Mouse (Mus musculus): ENCODE data around the gene Glt28d2. TPM values are rescaled to one million over a fixed set of nuclear protein-coding genes. Genes with fewer than 3 reads are reported as not detected.
"Not testable (repeated sequence)": the region's sequence is repeated elsewhere in the genome, so short reads cannot be mapped to it uniquely, and the experiment has no call there.

The Glt28d2 gene
- total and polyA plus RNA-seq, 2 experiments from 2014 or later, result 0.37 to 0.43 TPM

DNA sequence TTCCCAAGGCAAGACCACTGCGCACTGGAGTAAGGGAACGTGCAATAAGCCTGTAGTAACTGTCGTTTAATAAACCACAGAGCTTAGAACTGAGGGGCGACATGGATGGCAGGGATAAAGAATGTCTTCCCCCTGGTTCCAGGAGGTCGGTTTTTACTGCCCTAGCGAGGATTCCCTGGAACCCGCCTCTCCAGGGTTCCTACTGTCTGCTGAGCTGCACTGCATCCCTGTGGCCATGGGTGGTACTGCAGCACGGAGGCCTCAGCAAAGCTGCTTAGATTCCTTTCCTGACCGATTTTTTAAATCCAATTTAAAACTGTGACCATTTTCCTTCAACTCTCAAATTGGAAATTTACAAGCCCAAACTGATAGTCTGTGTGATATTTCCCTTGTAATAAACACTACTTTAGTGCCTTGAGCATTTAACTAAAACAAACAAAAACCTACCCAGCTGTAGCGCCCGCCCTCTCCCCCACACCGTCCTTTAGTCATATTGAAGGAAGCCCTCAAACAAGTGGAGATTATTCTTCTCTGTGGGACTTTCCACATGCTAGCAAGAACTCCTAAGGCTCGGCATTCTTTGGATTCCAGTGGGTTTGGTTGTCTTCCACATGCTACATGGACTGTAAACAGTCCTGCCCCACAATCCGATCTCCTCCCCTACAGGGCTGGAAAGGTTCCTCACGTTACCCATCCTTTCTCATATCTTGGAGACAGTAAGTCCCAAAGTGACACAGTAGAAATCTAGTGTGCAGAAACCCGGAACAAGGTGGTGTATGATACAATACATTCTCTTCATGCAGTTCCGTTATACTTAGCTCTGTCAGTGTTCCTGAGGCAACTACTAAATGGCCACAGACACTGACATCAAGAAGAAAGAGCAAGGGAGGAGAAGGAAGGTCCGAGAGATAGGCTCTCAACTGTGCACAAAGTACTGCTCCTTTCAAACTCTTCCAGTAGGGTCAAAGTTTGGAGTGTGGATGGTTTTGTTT lies 36.9 kb upstream of the Glt28d2 start:
- no peaks in the 10 kb centered on the region for H3K27me3 ChIP-seq (ENCODE audit: insufficient read depth, low read length)
- H3K4me1 ChIP-seq (ENCODE audit: insufficient read depth, low read length), result no peaks in the 10 kb centered on the region
- peak; percentile 71; the same call in 1 of the 2 replicates for ATAC-seq
- TF ChIP-seq CTCF (IDR thresholded peaks at IDR 0.05; ENCODE audit: low read depth), result peak; percentile 94
- 48% methylated on average over 18 of the region's 18 CpGs for WGBS
- no peak overlapping the region for H3K4me3 ChIP-seq (ENCODE audit: low read length)
- H3K4me2 ChIP-seq (ENCODE audit: low read depth, low read length), result peak overlapping the region; percentile 32
- no peak overlapping the region for H3K27ac ChIP-seq
- H3K9ac ChIP-seq (replicated peaks; ENCODE audit: low read length), result no peak overlapping the region
- H3K9me3 ChIP-seq (ENCODE audit: low read length), result no peaks in the 10 kb centered on the region
- DNase-seq (ENCODE audit: low spot score), result peak; percentile 89
- H3K36me3 ChIP-seq (ENCODE audit: insufficient read depth, low read length), result no peaks in the 10 kb centered on the region

GRCm38 (mm10) chr3:85923343-85923742 lies 36.0 kb upstream of the Glt28d2 start:
- Histone ChIP-seq H3K36me3 (ENCODE audit: insufficient read depth, low read length) (no peaks in the 10 kb centered on the region), H3K27ac (no peak overlapping the region), H3K4me2 (ENCODE audit: low read depth, low read length) (no peak overlapping the region), H3K4me3 (ENCODE audit: low read length) (no peak overlapping the region), H3K27me3 (ENCODE audit: insufficient read depth, low read length) (no peaks in the 10 kb centered on the region), H3K4me1 (ENCODE audit: insufficient read depth, low read length) (no peaks in the 10 kb centered on the region), H3K9ac (replicated peaks; ENCODE audit: low read length) (no peak overlapping the region), H3K9me3 (ENCODE audit: low read length) (no peaks in the 10 kb centered on the region)
- DNase-seq (ENCODE audit: low spot score) (no peak), ATAC-seq (no peak)
- WGBS, result 76% methylated on average over 8 of the region's 8 CpGs
- no peak for TF ChIP-seq CTCF (IDR thresholded peaks at IDR 0.05; ENCODE audit: low read depth)

- DNase-seq (ENCODE audit: low spot score), result no peak
Measured at GRCm38 (mm10) chr3:85922331-85922730, 35.0 kb upstream of the Glt28d2 start.

GRCm38 (mm10) chr3:85920671-85921070 lies 33.4 kb upstream of the Glt28d2 start:
- H3K4me2 ChIP-seq (ENCODE audit: low read depth, low read length); H3K9me3 ChIP-seq (ENCODE audit: low read length); H3K9ac ChIP-seq (replicated peaks; ENCODE audit: low read length); H3K27me3 ChIP-seq (ENCODE audit: insufficient read depth, low read length); H3K4me1 ChIP-seq (ENCODE audit: insufficient read depth, low read length); H3K27ac ChIP-seq; ATAC-seq; H3K36me3 ChIP-seq (ENCODE audit: insufficient read depth, low read length); DNase-seq (ENCODE audit: low spot score); H3K4me3 ChIP-seq (ENCODE audit: low read length): not testable (repeated sequence)
- 95% methylated on average over 2 of the region's 2 CpGs for WGBS

More at GRCm38 (mm10) chr3:85922331-85922730, 35.0 kb upstream of the Glt28d2 start:
- ATAC-seq, result no peak
- Histone ChIP-seq H3K27me3 (ENCODE audit: insufficient read depth, low read length) (no peaks in the 10 kb centered on the region), H3K4me1 (ENCODE audit: insufficient read depth, low read length) (no peaks in the 10 kb centered on the region), H3K9me3 (ENCODE audit: low read length) (no peaks in the 10 kb centered on the region), H3K36me3 (ENCODE audit: insufficient read depth, low read length) (no peaks in the 10 kb centered on the region), H3K27ac (no peak overlapping the region), H3K4me3 (ENCODE audit: low read length) (no peak overlapping the region), H3K9ac (replicated peaks; ENCODE audit: low read length) (no peak overlapping the region), H3K4me2 (ENCODE audit: low read depth, low read length) (no peak overlapping the region)
- TF ChIP-seq CTCF (IDR thresholded peaks at IDR 0.05; ENCODE audit: low read depth), result no peak
- WGBS, result 61% methylated on average over 3 of the region's 3 CpGs

DNA sequence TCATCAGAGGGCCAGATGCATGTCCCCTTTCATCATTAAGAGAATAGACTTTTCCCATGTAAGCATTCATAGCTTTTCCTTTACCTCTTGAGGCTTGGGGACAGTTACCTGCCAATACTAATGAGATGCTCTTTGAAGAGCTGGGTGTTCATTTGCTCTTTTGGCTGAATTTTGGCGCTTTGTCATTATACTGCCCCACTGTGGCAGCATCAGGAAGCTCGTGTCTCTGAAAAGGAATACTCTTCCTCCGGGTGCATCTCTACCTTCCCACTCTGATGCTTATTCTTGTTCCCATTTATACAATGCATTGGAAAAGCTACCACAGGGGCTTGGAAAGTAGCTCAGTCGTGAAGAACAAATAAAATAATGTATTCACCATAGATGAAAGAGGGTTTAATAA lies 30.3 kb upstream of the Glt28d2 start:
- Histone ChIP-seq H3K4me3 (ENCODE audit: low read length) (no peak overlapping the region), H3K4me2 (ENCODE audit: low read depth, low read length) (no peak overlapping the region), H3K9me3 (ENCODE audit: low read length) (no peaks in the 10 kb centered on the region), H3K27me3 (ENCODE audit: insufficient read depth, low read length) (no peaks in the 10 kb centered on the region), H3K36me3 (ENCODE audit: insufficient read depth, low read length) (no peaks in the 10 kb centered on the region), H3K9ac (replicated peaks; ENCODE audit: low read length) (no peak overlapping the region), H3K4me1 (ENCODE audit: insufficient read depth, low read length) (no peaks in the 10 kb centered on the region), H3K27ac (no peak overlapping the region)
- TF ChIP-seq CTCF (IDR thresholded peaks at IDR 0.05; ENCODE audit: low read depth), result peak; percentile 78
- 9% methylated on average over 4 of the region's 4 CpGs for WGBS
- no peak for ATAC-seq
- peak; percentile 78 for DNase-seq (ENCODE audit: low spot score)

- DNase-seq (ENCODE audit: low spot score), result no peak
- Histone ChIP-seq H3K9me3 (ENCODE audit: low read length) (no peaks in the 10 kb centered on the region), H3K4me3 (ENCODE audit: low read length) (no peak overlapping the region), H3K27ac (no peak overlapping the region), H3K27me3 (ENCODE audit: insufficient read depth, low read length) (no peaks in the 10 kb centered on the region), H3K36me3 (ENCODE audit: insufficient read depth, low read length) (no peaks in the 10 kb centered on the region), H3K4me1 (ENCODE audit: insufficient read depth, low read length) (no peaks in the 10 kb centered on the region), H3K4me2 (ENCODE audit: low read depth, low read length) (no peak overlapping the region), H3K9ac (replicated peaks; ENCODE audit: low read length) (no peak overlapping the region)
- WGBS, result 93% methylated on average over 6 of the region's 6 CpGs
- TF ChIP-seq CTCF (IDR thresholded peaks at IDR 0.05; ENCODE audit: low read depth), result no peak
- no peak for ATAC-seq
Measured at GRCm38 (mm10) chr3:85914806-85915205, 27.5 kb upstream of the Glt28d2 start.

- no peaks in the 10 kb centered on the region for H3K4me1 ChIP-seq (ENCODE audit: insufficient read depth, low read length)
- no peak overlapping the region for H3K9ac ChIP-seq (replicated peaks; ENCODE audit: low read length)
- no peak for TF ChIP-seq CTCF (IDR thresholded peaks at IDR 0.05; ENCODE audit: low read depth)
- no peaks in the 10 kb centered on the region for H3K9me3 ChIP-seq (ENCODE audit: low read length)
- H3K36me3 ChIP-seq (ENCODE audit: insufficient read depth, low read length), result no peaks in the 10 kb centered on the region
- DNase-seq (ENCODE audit: low spot score), result peak; percentile 29
- H3K27ac ChIP-seq, result no peak overlapping the region
- ATAC-seq, result no peak
- 56% methylated on average over 7 of the region's 7 CpGs for WGBS
- no peaks in the 10 kb centered on the region for H3K27me3 ChIP-seq (ENCODE audit: insufficient read depth, low read length)
- H3K4me3 ChIP-seq (ENCODE audit: low read length), result no peak overlapping the region
- H3K4me2 ChIP-seq (ENCODE audit: low read depth, low read length), result peak overlapping the region; percentile 14; the same call in 1 of the 2 replicates
Measured at GRCm38 (mm10) chr3:85907136-85907535, 19.8 kb upstream of the Glt28d2 start.
